Mouse (Mus musculus) heart, embryonic 16.5 days (tissue): ENCODE measurements around the gene Xirp1. TPM values are rescaled to one million over a fixed set of nuclear protein-coding genes. Genes with fewer than 3 reads are reported as not detected.

Source experiments
- ATAC-seq: fragments of 200-750 bp; cut with Nextera tagmentation; replicated peaks from 2 replicates; pipeline ENCODE4 v1.8.0; 2017; ENCODE audit warnings: moderate number of reproducible peaks; ENCODE audit not compliant: insufficient read depth, low FRiP score; ENCODE audit errors: extremely low read depth
- H3K27ac ChIP-seq: fragments of 300-500 bp; sonication (generic); 2 replicates; pipeline ENCODE4 v1.5.1; 2014; ENCODE audit warnings: mild to moderate bottlenecking, low read length, control low read depth, moderate library complexity
- H3K27me3 ChIP-seq: fragments of 300-500 bp; sonication (generic); 2 replicates; pipeline ENCODE4 v1.6.1; 2014; ENCODE audit warnings: low read length, mixed read lengths; ENCODE audit not compliant: control insufficient read depth, insufficient read depth
- H3K36me3 ChIP-seq: fragments of 300-500 bp; sonication (generic); 2 replicates; pipeline ENCODE4 v1.6.1; 2014; ENCODE audit not compliant: control insufficient read depth, insufficient read depth
- H3K4me1 ChIP-seq: fragments of 300-500 bp; sonication (generic); 2 replicates; pipeline ENCODE4 v1.6.1; 2014; ENCODE audit warnings: low read length, mixed read lengths; ENCODE audit not compliant: control insufficient read depth, insufficient read depth
- H3K4me2 ChIP-seq: fragments of 300-500 bp; sonication (generic); 2 replicates; pipeline ENCODE4 v1.6.1; 2014; ENCODE audit warnings: low read depth, mild to moderate bottlenecking, control low read depth, low read length
- H3K4me3 ChIP-seq: fragments of 300-500 bp; sonication (generic); 2 replicates; pipeline ENCODE4 v1.5.1; 2014; ENCODE audit warnings: mild to moderate bottlenecking, control low read depth, low read length
- H3K9ac ChIP-seq: fragments of 300-500 bp; sonication (generic); 2 replicates; pipeline ENCODE4 v1.6.1; 2014; ENCODE audit warnings: low read length, control low read depth
- H3K9me3 ChIP-seq: fragments of 300-500 bp; sonication (generic); replicated peaks from 2 replicates; pipeline ENCODE4 v1.6.1; 2016; ENCODE audit warnings: low read length; ENCODE audit not compliant: control insufficient read depth
- WGBS: fragments of 180-500 bp; shearing (Covaris S2); extraction: QIAGEN DNeasy Blood & Tissue Kit; methylation state at CpG from one replicate; pipeline ENCODE4 v1.1.7; 2014; 5-methylcytosine and 5-hydroxymethylcytosine counted together
- polyA plus RNA-seq: library from polyadenylated mRNA; unstranded; fragments of >200 nt; fragmentation: Nextera tagmentation; extraction: Ambion mirVana; gene quantifications from 2 replicates; pipeline ENCODE4 v1.2.1, GENCODE M21; 2015

Xirp1 gene
- polyA plus RNA-seq, 1 experiment from 2014 or later = 54.9 TPM

GRCm38 (mm10) chr9:119978811-119979441, 44.5 kb downstream of the Xirp1 start:
- Histone ChIP-seq H3K4me3 (no peak overlapping the region), H3K27ac (peak overlapping the region; percentile 62), H3K9me3 (no peaks in the 10 kb centered on the region), H3K27me3 (no peaks in the 10 kb centered on the region), H3K4me1 (peaks cover 63% of the 10 kb centered on the region), H3K36me3 (peaks cover 8% of the 10 kb centered on the region), H3K9ac (peak overlapping the region; percentile 29; the same call in 1 of the 2 replicates), H3K4me2 (no peak overlapping the region; the same call in 1 of the 2 replicates)
- ATAC-seq = no peak
- WGBS = 68% methylated on average over 6 of the region's 6 CpGs

- H3K4me2 ChIP-seq = peak overlapping the region; percentile 41
- H3K4me3 ChIP-seq = peak overlapping the region; percentile 37
These were observed 45.1 kb downstream of the Xirp1 start for GRCm38 (mm10) chr9:119978151-119978810.

DNA sequence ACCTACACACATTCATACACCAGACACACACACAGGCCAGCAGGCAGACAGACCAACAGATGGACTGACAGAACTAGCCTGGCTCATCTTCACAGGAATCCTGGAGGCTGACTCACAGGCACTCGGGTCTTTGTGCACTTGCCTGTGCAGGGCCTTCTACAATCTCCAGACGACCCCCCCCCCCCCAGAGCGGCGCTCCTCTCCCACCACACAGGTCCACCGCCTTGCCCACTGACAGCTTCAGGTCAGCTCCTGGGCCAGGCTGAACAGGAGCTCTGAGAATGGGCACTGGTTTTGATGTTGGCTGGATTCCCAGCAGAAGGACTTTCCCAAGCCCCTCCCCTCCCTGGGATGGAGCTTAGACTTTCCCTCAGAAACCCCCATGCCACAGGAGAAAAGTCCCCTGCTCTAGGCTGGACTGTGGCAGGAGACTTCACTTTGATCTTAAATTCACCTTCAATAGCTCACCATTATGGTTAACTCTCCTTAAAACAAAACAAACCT, 45.8 kb downstream of the Xirp1 start:
- peak overlapping the region; percentile 37 for H3K4me3 ChIP-seq
- no peak for ATAC-seq
- peak overlapping the region; percentile 56 for H3K27ac ChIP-seq
- peak overlapping the region; percentile 39 for H3K9ac ChIP-seq
- H3K27me3 ChIP-seq = no peaks in the 10 kb centered on the region
- H3K4me2 ChIP-seq = peak overlapping the region; percentile 41
- WGBS = 12% methylated on average over 5 of the region's 5 CpGs
- peaks cover 61% of the 10 kb centered on the region for H3K4me1 ChIP-seq
- no peaks in the 10 kb centered on the region for H3K9me3 ChIP-seq
- peaks cover 21% of the 10 kb centered on the region for H3K36me3 ChIP-seq

More at GRCm38 (mm10) chr9:119978151-119978810, 45.1 kb downstream of the Xirp1 start:
- H3K9me3 ChIP-seq = no peaks in the 10 kb centered on the region
- no peaks in the 10 kb centered on the region for H3K27me3 ChIP-seq
- H3K4me1 ChIP-seq = peaks cover 62% of the 10 kb centered on the region
- peak overlapping the region; percentile 39 for H3K9ac ChIP-seq
- peak overlapping the region; percentile 62 for H3K27ac ChIP-seq
- no peak for ATAC-seq
- H3K36me3 ChIP-seq = peaks cover 15% of the 10 kb centered on the region
- 54% methylated on average over 9 of the region's 9 CpGs for WGBS

DNA sequence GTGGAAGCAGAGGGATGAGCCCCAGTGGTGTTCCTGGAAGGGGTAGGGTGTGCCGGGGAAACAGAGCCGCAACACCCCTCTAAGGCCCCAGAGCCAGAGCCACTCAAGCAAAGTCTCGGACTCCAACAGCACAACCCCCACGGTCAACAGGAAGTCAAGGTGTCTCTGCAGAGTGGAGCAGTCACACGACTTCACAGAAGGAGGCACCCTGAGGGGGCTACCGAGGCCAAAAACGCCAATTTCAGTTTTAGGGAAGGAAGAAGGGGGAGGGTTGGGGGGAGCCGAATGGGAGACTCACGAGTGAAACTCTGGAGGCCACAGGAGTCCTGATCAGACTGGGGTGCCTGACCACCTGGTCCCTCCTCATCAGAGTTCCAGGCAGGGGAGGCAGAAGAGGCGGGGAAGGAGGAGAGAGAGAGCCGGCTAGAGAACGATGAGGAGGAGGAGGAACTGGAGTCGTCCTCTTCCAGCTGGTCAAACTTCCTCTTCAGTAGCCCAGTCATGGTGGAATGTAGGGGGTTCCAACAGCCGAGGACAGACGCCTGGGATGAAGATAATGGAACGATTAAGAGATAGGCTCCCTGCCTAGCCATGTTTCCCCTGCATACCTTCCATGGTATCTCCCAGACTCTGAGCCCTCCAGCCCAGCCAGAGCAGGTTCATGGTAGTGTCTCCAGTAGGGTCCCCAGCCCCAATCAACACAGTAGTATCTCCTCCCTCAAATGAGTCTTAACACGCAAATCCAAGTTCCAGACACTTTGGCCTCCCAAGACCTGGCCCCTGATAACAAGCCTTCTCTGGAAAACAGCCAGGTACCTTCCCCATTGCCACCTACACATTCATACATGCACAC, 46.5 kb downstream of the Xirp1 start:
- Histone ChIP-seq H3K4me3 (peak overlapping the region; percentile 37), H3K4me1 (peaks cover 54% of the 10 kb centered on the region), H3K27me3 (no peaks in the 10 kb centered on the region), H3K36me3 (peaks cover 27% of the 10 kb centered on the region), H3K27ac (peak overlapping the region; percentile 56), H3K4me2 (peak overlapping the region; percentile 41), H3K9me3 (no peaks in the 10 kb centered on the region), H3K9ac (peak overlapping the region; percentile 39; the same call in 1 of the 2 replicates)
- 20% methylated on average over 17 of the region's 17 CpGs for WGBS
- no peak for ATAC-seq

DNA sequence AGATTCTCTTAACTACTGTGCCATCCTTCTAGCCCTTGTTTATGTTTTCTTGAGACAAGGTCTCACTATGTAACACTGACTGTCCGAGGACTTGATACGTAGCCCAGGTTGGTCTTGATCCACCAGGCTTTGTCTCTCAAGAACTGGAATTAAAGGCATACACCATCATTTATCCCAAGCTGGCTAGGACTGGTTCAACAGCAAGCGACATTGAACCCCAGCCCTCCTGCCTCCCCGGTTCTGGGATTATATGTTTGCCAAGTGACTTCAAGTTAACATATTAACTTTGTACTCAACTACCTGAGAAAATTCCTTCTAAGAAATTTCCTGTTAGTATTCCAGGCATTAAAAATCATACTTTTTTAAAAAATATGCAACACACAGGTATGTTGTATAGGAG, 48.1 kb downstream of the Xirp1 start:
- no peaks in the 10 kb centered on the region for H3K9me3 ChIP-seq
- 92% methylated on average over 4 of the region's 4 CpGs for WGBS
- no peaks in the 10 kb centered on the region for H3K27me3 ChIP-seq
- H3K4me1 ChIP-seq = peaks cover 49% of the 10 kb centered on the region
- ATAC-seq = no peak
- H3K9ac ChIP-seq = no peak overlapping the region
- peaks cover 27% of the 10 kb centered on the region for H3K36me3 ChIP-seq
- H3K4me2 ChIP-seq = no peak overlapping the region
- H3K27ac ChIP-seq = no peak overlapping the region
- H3K4me3 ChIP-seq = no peak overlapping the region

GRCm38 (mm10) chr9:119974609-119975008, 48.8 kb downstream of the Xirp1 start:
- no peak overlapping the region for H3K27ac ChIP-seq
- H3K9me3 ChIP-seq = no peaks in the 10 kb centered on the region
- H3K27me3 ChIP-seq = no peaks in the 10 kb centered on the region
- H3K4me2 ChIP-seq = no peak overlapping the region
- ATAC-seq = no peak
- no peak overlapping the region for H3K4me3 ChIP-seq
- peaks cover 27% of the 10 kb centered on the region for H3K36me3 ChIP-seq
- no peak overlapping the region for H3K9ac ChIP-seq
- WGBS = 76% methylated on average over 5 of the region's 5 CpGs
- H3K4me1 ChIP-seq = peaks cover 49% of the 10 kb centered on the region

DNA sequence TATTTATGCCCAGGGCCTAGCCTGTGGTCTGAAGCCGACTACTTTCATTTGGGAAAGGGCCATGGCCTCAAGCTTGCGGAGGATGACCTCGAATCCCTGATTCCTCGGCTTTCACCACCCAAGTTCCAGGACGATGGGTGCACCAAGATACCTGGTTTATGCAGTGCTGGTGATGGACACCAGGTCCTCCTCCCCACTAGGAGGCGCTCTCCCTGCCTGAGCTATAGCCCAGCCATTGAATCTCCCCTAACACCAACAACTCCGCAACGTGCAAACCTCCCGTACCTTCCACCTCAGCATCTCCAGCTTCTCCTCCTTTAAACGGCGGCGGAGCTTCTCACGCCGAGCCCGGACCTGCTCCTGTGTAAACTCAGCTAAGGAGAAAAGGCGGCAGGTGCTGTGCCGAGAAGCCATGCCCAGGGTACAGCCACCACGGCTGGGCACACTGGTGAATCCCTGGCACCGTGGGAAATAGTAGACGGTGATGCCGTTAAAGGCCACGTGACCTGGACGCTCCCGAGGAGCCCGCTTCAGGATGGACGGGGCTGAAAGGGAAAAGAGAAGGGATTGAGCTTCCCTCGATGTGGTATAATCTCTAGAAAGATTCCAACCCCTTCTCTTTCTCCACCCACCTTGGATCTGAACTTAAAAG, 49.4 kb downstream of the Xirp1 start:
- Histone ChIP-seq H3K4me3 (no peak overlapping the region), H3K27me3 (no peaks in the 10 kb centered on the region), H3K9ac (no peak overlapping the region), H3K4me2 (no peak overlapping the region), H3K9me3 (no peaks in the 10 kb centered on the region), H3K27ac (no peak overlapping the region), H3K36me3 (peaks cover 27% of the 10 kb centered on the region), H3K4me1 (peaks cover 47% of the 10 kb centered on the region)
- WGBS = 92% methylated on average over 27 of the region's 27 CpGs
- no peak for ATAC-seq

- Histone ChIP-seq H3K27ac (no peak overlapping the region), H3K36me3 (peaks cover 27% of the 10 kb centered on the region), H3K9ac (no peak overlapping the region), H3K27me3 (no peaks in the 10 kb centered on the region), H3K4me2 (no peak overlapping the region), H3K9me3 (no peaks in the 10 kb centered on the region), H3K4me1 (peaks cover 41% of the 10 kb centered on the region), H3K4me3 (no peak overlapping the region)
- no peak for ATAC-seq
- 87% methylated on average over 23 of the region's 23 CpGs for WGBS
These were observed 50.1 kb downstream of the Xirp1 start for GRCm38 (mm10) chr9:119973281-119973680.
